Comparison of ENCODE assay signal across 8 mouse cellular contexts in genomic region chr16:8636867-8637216, GRCm38 (mm10). TPM values are rescaled to one million over a fixed set of nuclear protein-coding genes. Genes with fewer than 3 reads are reported as not detected.
A peak's percentile ranks its signal among the peaks of the same experiment; 100 is the strongest.
DNase-seq lines count a peak whose midpoint lies in the region; ATAC-seq and TF ChIP-seq lines count a peak whose summit lies in the region.

No protein-coding gene starts in this region.

- in situ Hi-C loops in ES-E14 (cut with MboI; ENCODE audit: low sequenced_read_pairs in 2 of 2, unreplicated experiment in 2 of 2) = no loop called here

- no peak for TF ChIP-seq EP300 in stomach, postnatal 0 days (optimal IDR thresholded peaks at IDR 0.05)

- peaks cover 35% of the 10 kb centered on the region for H3K36me3 ChIP-seq in heart, embryonic 14.5 days (ENCODE audit: control insufficient read depth, insufficient read depth, low read length)
- peaks cover 18% of the 10 kb centered on the region; the same call in 1 of the 2 replicates for H3K36me3 ChIP-seq in ES-E14 (ENCODE audit: control insufficient read depth, insufficient read depth, low read length, poor library complexity, severe bottlenecking)
- peaks cover 5% of the 10 kb centered on the region; the same call in 1 of the 2 replicates for H3K36me3 ChIP-seq in forebrain, embryonic 16.5 days (ENCODE audit: control insufficient read depth, insufficient read depth)
- peaks cover 8% of the 10 kb centered on the region for H3K36me3 ChIP-seq in liver, embryonic 16.5 days (ENCODE audit: control insufficient read depth, insufficient read depth)
- H3K36me3 ChIP-seq in stomach, postnatal 0 days (ENCODE audit: control insufficient read depth, insufficient read depth, low read length) = no peaks in the 10 kb centered on the region

- peak; percentile 17; the same call in 1 of the 2 replicates for ATAC-seq in heart, embryonic 14.5 days (ENCODE audit: insufficient number of reproducible peaks, insufficient read depth, low FRiP score, low read depth)
- ATAC-seq in forebrain, embryonic 16.5 days = no peak; the same call in 1 of the 2 replicates
- ATAC-seq in liver, embryonic 16.5 days (ENCODE audit: low read depth) = peak; percentile 8
- ATAC-seq in stomach, postnatal 0 days (ENCODE audit: low FRiP score, low TSS enrichment) = no peak; the same call in none of the 2 replicates

- H3K4me2 ChIP-seq in heart, embryonic 14.5 days (ENCODE audit: low read length) = peak overlapping the region; percentile 82
- H3K4me2 ChIP-seq in forebrain, embryonic 16.5 days (ENCODE audit: low read length) = peak overlapping the region; percentile 64
- peak overlapping the region; percentile 79 for H3K4me2 ChIP-seq in liver, embryonic 16.5 days (ENCODE audit: low read depth, low read length)
- peak overlapping the region; percentile 90 for H3K4me2 ChIP-seq in stomach, postnatal 0 days (replicated peaks; ENCODE audit: low read depth)

- peak overlapping the region; percentile 84 for H3K9ac ChIP-seq in heart, embryonic 14.5 days (ENCODE audit: low read length)
- peak overlapping the region; percentile 96 for H3K9ac ChIP-seq in ES-E14 (ENCODE audit: insufficient read depth, low read depth, low read length, poor library complexity, severe bottlenecking)
- peak overlapping the region; percentile 78 for H3K9ac ChIP-seq in forebrain, embryonic 16.5 days (replicated peaks; ENCODE audit: low read depth, low read length)
- H3K9ac ChIP-seq in liver, embryonic 16.5 days (ENCODE audit: low read depth, low read length) = peak overlapping the region; percentile 95
- peak overlapping the region; percentile 88 for H3K9ac ChIP-seq in stomach, postnatal 0 days (ENCODE audit: low read length)

- peak overlapping the region; percentile 86 to 90 for H3K27ac ChIP-seq in heart, embryonic 14.5 days (replicated peaks in 1 of 2; ENCODE audit: control insufficient read depth in 1 of 2, insufficient read depth in 1 of 2, low read depth in 2 of 2, low read length in 2 of 2)
- peak overlapping the region; percentile 63 for H3K27ac ChIP-seq in ES-E14 (ENCODE audit: insufficient read depth, low read depth, low read length, poor library complexity, severe bottlenecking)
- peak overlapping the region; percentile 82 for H3K27ac ChIP-seq in forebrain, embryonic 16.5 days (ENCODE audit: low read length)
- peak overlapping the region; percentile 95 for H3K27ac ChIP-seq in liver, embryonic 16.5 days (ENCODE audit: low read length)
- H3K27ac ChIP-seq in stomach, postnatal 0 days (replicated peaks) = peak overlapping the region; percentile 96

- no peaks in the 10 kb centered on the region for H3K27me3 ChIP-seq in heart, embryonic 14.5 days (ENCODE audit: control insufficient read depth, insufficient read depth, low read length)
- H3K27me3 ChIP-seq in forebrain, embryonic 16.5 days (replicated peaks; ENCODE audit: control insufficient read depth, insufficient read depth, low read length) = no peaks in the 10 kb centered on the region
- H3K27me3 ChIP-seq in liver, embryonic 16.5 days (ENCODE audit: control insufficient read depth, insufficient read depth, low read depth, low read length) = no peaks in the 10 kb centered on the region
- no peaks in the 10 kb centered on the region for H3K27me3 ChIP-seq in stomach, postnatal 0 days (ENCODE audit: control insufficient read depth, insufficient read depth, low read length)

- DNase-seq in heart, postnatal 36 days = no peak
- no peak for DNase-seq in ES-E14 (ENCODE audit: low read depth, low spot score)
- DNase-seq in stomach, postnatal 0 days (ENCODE audit: low spot score) = no peak
- no peak for DNase-seq in spleen, postnatal 36 days (ENCODE audit: low spot score in 2 of 2)
- DNase-seq in adrenal gland, adult 18-20 months (ENCODE audit: low spot score in 2 of 2) = no peak

- H3K9me3 ChIP-seq in heart, embryonic 14.5 days (ENCODE audit: control insufficient read depth, low read length) = no peaks in the 10 kb centered on the region
- no peaks in the 10 kb centered on the region for H3K9me3 ChIP-seq in ES-E14 (ENCODE audit: control insufficient read depth, insufficient read depth, low read depth, low read length)
- no peaks in the 10 kb centered on the region for H3K9me3 ChIP-seq in forebrain, embryonic 16.5 days (ENCODE audit: control insufficient read depth, low read length)
- no peaks in the 10 kb centered on the region for H3K9me3 ChIP-seq in liver, embryonic 16.5 days (replicated peaks; ENCODE audit: control insufficient read depth, low read length)
- no peaks in the 10 kb centered on the region for H3K9me3 ChIP-seq in stomach, postnatal 0 days (ENCODE audit: control insufficient read depth, low read length)

- intact Hi-C loops in heart, postnatal 36 days (cut with DNase I) = loop anchor here (5.0 to 10.0 kb wide), 2 partner anchors 142 to 190 kb away; no protein-coding TSS in a partner anchor

- H3K4me1 ChIP-seq in heart, embryonic 14.5 days (ENCODE audit: control insufficient read depth in 2 of 2, insufficient read depth in 2 of 2, low read length in 2 of 2) = peaks cover 10 to 24% of the 10 kb centered on the region in 2 experiments
- H3K4me1 ChIP-seq in ES-E14 (ENCODE audit: control insufficient read depth in 2 of 2, insufficient read depth in 2 of 2, low read length in 2 of 2, poor library complexity in 1 of 2) = peaks cover 0 to 9% of the 10 kb centered on the region in 2 experiments; a peak in 1 of 4 replicates
- peaks cover 25% of the 10 kb centered on the region for H3K4me1 ChIP-seq in forebrain, embryonic 16.5 days (replicated peaks; ENCODE audit: control insufficient read depth, insufficient read depth, low read length)
- peaks cover 34% of the 10 kb centered on the region for H3K4me1 ChIP-seq in liver, embryonic 16.5 days (ENCODE audit: control insufficient read depth, low read depth, low read length)
- H3K4me1 ChIP-seq in stomach, postnatal 0 days (replicated peaks; ENCODE audit: control insufficient read depth, insufficient read depth) = no peaks in the 10 kb centered on the region

- no peak for TF ChIP-seq CTCF in stomach, postnatal 0 days (IDR thresholded peaks at IDR 0.05; ENCODE audit: low read depth)

- H3K4me3 ChIP-seq in heart, embryonic 14.5 days (ENCODE audit: control insufficient read depth in 1 of 2, insufficient read depth in 1 of 2, low read depth in 1 of 2, low read length in 2 of 2) = peak overlapping the region; percentile 69 to 83
- peak overlapping the region; percentile 88 to 92 for H3K4me3 ChIP-seq in ES-E14 (ENCODE audit: insufficient read depth in 1 of 2, low read depth in 1 of 2, low read length in 2 of 2, poor library complexity in 1 of 2, severe bottlenecking in 1 of 2)
- peak overlapping the region; percentile 96 for H3K4me3 ChIP-seq in forebrain, embryonic 16.5 days (replicated peaks; ENCODE audit: low read length)
- H3K4me3 ChIP-seq in liver, embryonic 16.5 days (ENCODE audit: low read depth, low read length) = peak overlapping the region; percentile 81
- H3K4me3 ChIP-seq in stomach, postnatal 0 days (ENCODE audit: low read depth, low read length) = peak overlapping the region; percentile 81

- WGBS in heart, embryonic 14.5 days = under 1% methylated on average over 13 of the region's 13 CpGs
- WGBS in forebrain, embryonic 16.5 days = under 1% methylated on average over 13 of the region's 13 CpGs
- WGBS in liver, embryonic 16.5 days (ENCODE audit: insufficient replicate concordance) = 0% methylated on average over 13 of the region's 13 CpGs
- under 1% methylated on average over 13 of the region's 13 CpGs for WGBS in stomach, postnatal 0 days

TF ChIP-seq in ES-E14, 5 proteins besides CTCF, POLR2A, EP300 and RAD21:
- TF ChIP-seq HCFC1 (IDR thresholded peaks at IDR 0.05; ENCODE audit: borderline replicate concordance, insufficient read depth, low read length) (no peak), CHD2 (IDR thresholded peaks at IDR 0.05; ENCODE audit: low read depth, low read length) (no peak), ZC3H11A (IDR thresholded peaks at IDR 0.05; ENCODE audit: borderline replicate concordance, low read depth, low read length) (no peak)

RNA-seq across cellular contexts. Expression of gene Pmm2, which starts 0.6 kb away (rescaled TPM):
- 38.2 and 38.7 TPM in 2 replicates for polyA plus RNA-seq in heart, embryonic 14.5 days (2014; fragmentation: Nextera tagmentation; extraction: Ambion mirVana)
- total RNA-seq in heart, postnatal 36 days (2021) = 10 to 100 TPM; 33.5 to 36.0 TPM
- total RNA-seq in ES-E14 (2012; rRNA removed) = 34.7 and 34.8 TPM in 2 replicates
- polyA plus RNA-seq in forebrain, embryonic 16.5 days (2015; fragmentation: Nextera tagmentation; extraction: Ambion mirVana) = 48.1 and 53.4 TPM in 2 replicates
- polyA plus RNA-seq in liver, embryonic 16.5 days (2015; fragmentation: Nextera tagmentation; extraction: Ambion mirVana) = 29.5 and 30.1 TPM in 2 replicates
- 74.2 and 74.9 TPM in 2 replicates for polyA plus RNA-seq in stomach, postnatal 0 days (2015; fragmentation: Nextera tagmentation; extraction: Ambion mirVana)
- total RNA-seq in adrenal gland, adult 18-20 months (2021) = 10 to 100 TPM; 57.0 to 57.3 TPM

RNA-seq across cellular contexts. Expression of gene Tmem186, which starts 0.7 kb away (rescaled TPM):
- polyA plus RNA-seq in heart, embryonic 14.5 days (2014; fragmentation: Nextera tagmentation; extraction: Ambion mirVana) = 12.9 and 13.8 TPM in 2 replicates
- 10 to 100 TPM; 16.7 to 16.8 TPM for total RNA-seq in heart, postnatal 36 days (2021)
- total RNA-seq in ES-E14 (2012; rRNA removed) = 20.7 and 25.7 TPM in 2 replicates
- 26.8 and 27.8 TPM in 2 replicates for polyA plus RNA-seq in forebrain, embryonic 16.5 days (2015; fragmentation: Nextera tagmentation; extraction: Ambion mirVana)
- polyA plus RNA-seq in liver, embryonic 16.5 days (2015; fragmentation: Nextera tagmentation; extraction: Ambion mirVana) = 8.9 and 9.7 TPM in 2 replicates
- polyA plus RNA-seq in stomach, postnatal 0 days (2015; fragmentation: Nextera tagmentation; extraction: Ambion mirVana) = 11.1 and 11.8 TPM in 2 replicates
- total RNA-seq in adrenal gland, adult 18-20 months (2021) = 10 to 100 TPM; 16.5 to 20.2 TPM

RNA-seq across cellular contexts. Expression of gene Carhsp1, which starts 35.1 kb away (rescaled TPM):
- 26.0 and 31.3 TPM in 2 replicates for polyA plus RNA-seq in heart, embryonic 14.5 days (2014; fragmentation: Nextera tagmentation; extraction: Ambion mirVana)
- total RNA-seq in heart, postnatal 36 days (2021) = 10 to 100 TPM; 16.9 to 18.0 TPM
- 42.5 and 66.6 TPM in 2 replicates for total RNA-seq in ES-E14 (2012; rRNA removed)
- 181 and 200 TPM in 2 replicates for polyA plus RNA-seq in forebrain, embryonic 16.5 days (2015; fragmentation: Nextera tagmentation; extraction: Ambion mirVana)
- 95.2 and 96.6 TPM in 2 replicates for polyA plus RNA-seq in liver, embryonic 16.5 days (2015; fragmentation: Nextera tagmentation; extraction: Ambion mirVana)
- polyA plus RNA-seq in stomach, postnatal 0 days (2015; fragmentation: Nextera tagmentation; extraction: Ambion mirVana) = 53.1 and 53.8 TPM in 2 replicates
- total RNA-seq in adrenal gland, adult 18-20 months (2021) = 100 to 1,000 TPM in 1 of 2 experiments, 10 to 100 TPM in 1; 61.8 to 134 TPM

RNA-seq across cellular contexts. Expression of gene Gm5767, which starts 43.7 kb away (rescaled TPM):
- polyA plus RNA-seq in heart, embryonic 14.5 days (2014; fragmentation: Nextera tagmentation; extraction: Ambion mirVana) = not detected in 2 replicates
- not detected for total RNA-seq in heart, postnatal 36 days (2021)
- not detected in 2 replicates for total RNA-seq in ES-E14 (2012; rRNA removed)
- polyA plus RNA-seq in forebrain, embryonic 16.5 days (2015; fragmentation: Nextera tagmentation; extraction: Ambion mirVana) = not detected in 2 replicates
- 0.15 TPM in 1 of 2 replicates, not detected in the other for polyA plus RNA-seq in liver, embryonic 16.5 days (2015; fragmentation: Nextera tagmentation; extraction: Ambion mirVana)
- not detected in 2 replicates for polyA plus RNA-seq in stomach, postnatal 0 days (2015; fragmentation: Nextera tagmentation; extraction: Ambion mirVana)
- not detected for total RNA-seq in adrenal gland, adult 18-20 months (2021)

Comparison
In these comparisons a context has a peak if more than half of its experiments do, and no peak if none do; other contexts are left out.
1. ATAC-seq: peak in heart, embryonic 14.5 days (single experiment) and liver, embryonic 16.5 days (single experiment); none in forebrain, embryonic 16.5 days (single experiment) and stomach, postnatal 0 days (single experiment).
2. Peak in every context shown above with its lines, with median percentiles within 50 percentile points of each other: H3K27ac ChIP-seq, H3K4me2 ChIP-seq, H3K4me3 ChIP-seq and H3K9ac ChIP-seq.